Mouse (Mus musculus): ENCODE results near the gene Zfhx3. TPM values are rescaled to one million over a fixed set of nuclear protein-coding genes. Genes with fewer than 3 reads are reported as not detected.

Zfhx3 gene
- polyA plus RNA-seq, 1 experiment from 2014 or later: 19.8 TPM

DNA sequence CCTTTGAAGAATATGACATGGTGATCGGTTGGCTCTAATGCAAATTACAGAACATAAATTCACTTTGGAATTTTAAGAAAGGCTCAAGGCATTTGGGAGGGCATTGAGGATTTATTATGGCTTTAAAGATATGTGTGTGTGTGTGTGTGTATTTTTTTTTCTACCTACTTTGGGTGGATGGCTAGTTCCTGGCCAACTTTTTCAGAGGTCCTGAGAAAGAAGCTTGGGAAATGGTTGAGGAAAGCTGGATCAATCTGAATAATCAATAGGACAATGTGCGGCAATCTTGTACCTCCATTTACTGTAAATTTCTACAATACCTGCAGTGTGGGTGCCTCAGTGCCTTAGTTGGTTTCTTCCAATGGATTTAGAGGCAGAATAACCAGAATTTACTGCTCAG lies 763.3 kb downstream of the Zfhx3 start:
- Histone ChIP-seq H3K36me3 (ENCODE audit: insufficient read depth) (no peaks in the 10 kb centered on the region), H3K9ac (peak overlapping the region; percentile 100), H3K27ac (ENCODE audit: low read depth) (peak overlapping the region; percentile 99), H3K27me3 (ENCODE audit: insufficient read depth, low read length) (no peaks in the 10 kb centered on the region), H3K9me3 (ENCODE audit: low read depth, low read length) (no peaks in the 10 kb centered on the region), H3K4me2 (peak overlapping the region; percentile 65), H3K4me1 (ENCODE audit: insufficient read depth) (peaks cover 28% of the 10 kb centered on the region), H3K4me3 (ENCODE audit: low read depth, low read length) (peak overlapping the region; percentile 93)
- ATAC-seq (ENCODE audit: insufficient read depth): no peak
- 40% methylated on average over 2 of the region's 2 CpGs for WGBS
- DNase-seq: peak; percentile 29
- TF ChIP-seq CTCF (IDR thresholded peaks at IDR 0.05; ENCODE audit: low read depth): no peak

DNA sequence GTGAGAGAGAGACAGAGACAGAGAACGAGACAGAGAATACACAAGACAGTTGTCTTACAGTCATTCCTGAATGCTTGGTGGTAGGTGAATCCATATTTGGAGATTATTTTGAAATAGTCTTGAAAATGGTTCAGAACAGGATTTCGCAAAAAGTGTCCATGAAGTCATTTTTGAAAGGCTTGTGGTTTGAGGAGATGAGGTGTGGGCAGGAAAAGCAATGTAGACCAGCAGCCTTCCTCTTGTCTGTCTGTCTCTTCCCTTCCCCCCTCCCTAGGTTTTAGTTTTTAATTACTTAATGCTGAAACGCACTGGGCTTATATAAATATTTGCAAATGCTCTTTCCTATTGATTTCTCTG lies 764.0 kb downstream of the Zfhx3 start:
- ATAC-seq (ENCODE audit: insufficient read depth): no peak
- no peak for TF ChIP-seq CTCF (IDR thresholded peaks at IDR 0.05; ENCODE audit: low read depth)
- H3K4me2 ChIP-seq: peak overlapping the region; percentile 65
- no peaks in the 10 kb centered on the region for H3K27me3 ChIP-seq (ENCODE audit: insufficient read depth, low read length)
- peaks cover 35% of the 10 kb centered on the region for H3K4me1 ChIP-seq (ENCODE audit: insufficient read depth)
- H3K9ac ChIP-seq: peak overlapping the region; percentile 100
- peak overlapping the region; percentile 93 for H3K4me3 ChIP-seq (ENCODE audit: low read depth, low read length)
- H3K36me3 ChIP-seq (ENCODE audit: insufficient read depth): no peaks in the 10 kb centered on the region
- H3K9me3 ChIP-seq (ENCODE audit: low read depth, low read length): no peaks in the 10 kb centered on the region
- DNase-seq: peak; percentile 20
- 24% methylated on average over 3 of the region's 3 CpGs for WGBS
- H3K27ac ChIP-seq (ENCODE audit: low read depth): peak overlapping the region; percentile 99

DNA sequence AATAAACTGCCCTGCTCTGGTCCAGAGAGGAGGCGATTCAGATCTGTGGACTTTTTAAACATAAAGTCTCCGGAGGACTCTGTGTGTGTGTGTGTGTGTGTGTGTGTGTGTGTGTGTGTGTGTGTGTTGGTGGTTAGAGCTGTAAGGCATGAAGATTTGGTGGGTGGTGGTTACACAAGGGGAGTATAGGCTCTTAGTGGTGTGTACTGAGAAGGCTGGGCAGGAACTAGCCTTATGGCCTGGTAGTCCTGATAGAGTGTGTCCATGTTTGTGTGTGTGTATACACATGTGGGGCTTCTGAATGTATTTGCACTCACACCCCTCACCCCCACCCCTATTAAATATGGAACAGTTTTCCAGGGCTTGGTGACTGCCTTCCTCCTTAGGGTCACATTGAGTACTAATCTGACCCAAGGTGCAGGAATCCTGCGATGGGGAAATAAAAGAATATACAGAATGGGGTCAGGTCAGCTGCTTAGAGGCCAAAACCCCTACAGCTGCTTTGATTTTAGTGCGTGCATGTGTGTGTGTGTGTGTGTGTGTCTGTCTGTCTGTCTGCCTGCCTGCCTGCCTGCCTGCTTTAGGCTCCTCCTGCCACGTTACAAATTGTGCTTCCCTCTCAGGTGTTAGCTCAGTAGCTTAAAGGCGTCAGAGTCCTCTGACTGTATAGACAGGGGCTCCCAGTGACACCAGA lies 764.6 kb downstream of the Zfhx3 start:
- Histone ChIP-seq H3K9me3 (ENCODE audit: low read depth, low read length) (no peaks in the 10 kb centered on the region), H3K36me3 (ENCODE audit: insufficient read depth) (no peaks in the 10 kb centered on the region), H3K4me3 (ENCODE audit: low read depth, low read length) (peak overlapping the region; percentile 93), H3K27me3 (ENCODE audit: insufficient read depth, low read length) (no peaks in the 10 kb centered on the region), H3K9ac (peak overlapping the region; percentile 100), H3K27ac (ENCODE audit: low read depth) (peak overlapping the region; percentile 99), H3K4me1 (ENCODE audit: insufficient read depth) (peaks cover 40% of the 10 kb centered on the region), H3K4me2 (peak overlapping the region; percentile 65)
- no peak for TF ChIP-seq CTCF (IDR thresholded peaks at IDR 0.05; ENCODE audit: low read depth)
- WGBS: 8% methylated on average over 6 of the region's 6 CpGs
- ATAC-seq (ENCODE audit: insufficient read depth): peak; percentile 22; the same call in 1 of the 2 replicates
- no peak for DNase-seq

DNA sequence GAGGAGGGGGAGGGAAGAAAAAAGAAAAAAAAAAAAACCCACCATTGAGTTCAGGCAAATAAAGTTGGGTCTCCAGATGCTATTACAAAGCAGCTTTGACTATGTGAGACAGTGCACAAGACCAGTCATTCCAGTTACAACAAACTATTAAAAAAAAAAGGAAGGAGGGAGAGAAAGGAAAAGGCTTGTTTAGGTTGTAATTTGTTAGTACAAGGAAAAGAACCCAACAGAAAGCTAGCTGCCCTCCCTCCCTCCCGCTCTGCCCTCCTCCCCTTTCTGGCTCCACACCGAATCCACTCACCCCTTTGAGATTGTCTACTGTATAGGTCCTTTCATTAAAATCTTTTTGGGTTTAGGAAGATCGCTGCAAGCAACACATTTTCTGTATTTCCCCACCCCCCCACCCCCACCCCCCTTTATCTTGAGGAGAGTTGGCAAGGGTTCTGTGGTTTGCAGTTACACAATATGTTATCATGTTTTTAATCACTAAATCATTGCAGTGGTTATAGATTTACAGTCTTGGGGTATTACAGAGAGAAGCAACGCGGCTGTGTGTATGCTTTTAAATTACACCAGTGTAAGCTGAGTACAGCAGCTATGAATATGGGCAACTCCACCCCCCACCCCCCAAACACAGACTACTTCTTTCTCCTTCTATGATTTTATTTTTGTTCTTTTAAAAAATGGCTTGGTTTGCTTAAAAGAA lies 765.3 kb downstream of the Zfhx3 start:
- Histone ChIP-seq H3K36me3 (ENCODE audit: insufficient read depth) (no peaks in the 10 kb centered on the region), H3K4me2 (peak overlapping the region; percentile 65), H3K4me1 (ENCODE audit: insufficient read depth) (peaks cover 44% of the 10 kb centered on the region), H3K27ac (ENCODE audit: low read depth) (peak overlapping the region; percentile 99), H3K27me3 (ENCODE audit: insufficient read depth, low read length) (no peaks in the 10 kb centered on the region), H3K9ac (no peak overlapping the region; the same call in 1 of the 2 replicates), H3K4me3 (ENCODE audit: low read depth, low read length) (peak overlapping the region; percentile 93; the same call in 1 of the 2 replicates), H3K9me3 (ENCODE audit: low read depth, low read length) (no peaks in the 10 kb centered on the region)
- TF ChIP-seq CTCF (IDR thresholded peaks at IDR 0.05; ENCODE audit: low read depth): no peak
- DNase-seq (peak; percentile 68), ATAC-seq (ENCODE audit: insufficient read depth) (no peak)
- WGBS: 7% methylated on average over 5 of the region's 5 CpGs

DNA sequence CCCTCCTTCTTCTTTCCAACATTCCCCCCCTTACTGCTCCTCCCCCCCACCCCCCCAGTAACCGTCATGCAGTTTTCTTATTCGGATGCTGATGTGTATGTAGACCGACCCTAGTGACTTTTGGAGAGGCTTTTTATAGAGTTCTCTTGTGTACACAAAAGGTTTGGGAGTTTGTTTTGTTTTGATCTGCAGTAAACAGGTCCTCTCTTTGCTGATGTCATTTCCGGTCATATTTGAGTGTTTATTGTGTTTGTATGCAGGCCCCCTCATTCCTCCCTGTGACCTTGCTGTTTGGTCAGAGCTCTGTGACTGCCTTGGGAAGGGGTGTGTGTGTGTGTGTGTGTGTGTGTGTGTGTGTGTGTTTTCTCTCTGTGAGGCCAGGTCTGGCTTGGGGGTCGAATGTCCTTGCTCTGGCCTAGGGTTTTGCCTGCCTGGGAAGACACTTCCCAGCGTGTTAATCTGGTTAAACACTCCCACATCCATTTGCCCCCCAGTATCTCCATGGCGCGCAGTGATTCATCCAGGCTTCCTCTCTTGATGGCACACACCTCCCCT lies 766.5 kb downstream of the Zfhx3 start:
- WGBS: 34% methylated on average over 8 of the region's 8 CpGs
- H3K27ac ChIP-seq (ENCODE audit: low read depth): peak overlapping the region; percentile 99; the same call in 1 of the 2 replicates
- H3K9ac ChIP-seq: no peak overlapping the region
- DNase-seq: peak; percentile 70
- peaks cover 56% of the 10 kb centered on the region for H3K4me1 ChIP-seq (ENCODE audit: insufficient read depth)
- H3K9me3 ChIP-seq (ENCODE audit: low read depth, low read length): no peaks in the 10 kb centered on the region
- H3K4me2 ChIP-seq: peak overlapping the region; percentile 65
- ATAC-seq (ENCODE audit: insufficient read depth): no peak
- H3K27me3 ChIP-seq (ENCODE audit: insufficient read depth, low read length): no peaks in the 10 kb centered on the region
- no peak overlapping the region for H3K4me3 ChIP-seq (ENCODE audit: low read depth, low read length)
- H3K36me3 ChIP-seq (ENCODE audit: insufficient read depth): no peaks in the 10 kb centered on the region
- no peak for TF ChIP-seq CTCF (IDR thresholded peaks at IDR 0.05; ENCODE audit: low read depth)

DNA sequence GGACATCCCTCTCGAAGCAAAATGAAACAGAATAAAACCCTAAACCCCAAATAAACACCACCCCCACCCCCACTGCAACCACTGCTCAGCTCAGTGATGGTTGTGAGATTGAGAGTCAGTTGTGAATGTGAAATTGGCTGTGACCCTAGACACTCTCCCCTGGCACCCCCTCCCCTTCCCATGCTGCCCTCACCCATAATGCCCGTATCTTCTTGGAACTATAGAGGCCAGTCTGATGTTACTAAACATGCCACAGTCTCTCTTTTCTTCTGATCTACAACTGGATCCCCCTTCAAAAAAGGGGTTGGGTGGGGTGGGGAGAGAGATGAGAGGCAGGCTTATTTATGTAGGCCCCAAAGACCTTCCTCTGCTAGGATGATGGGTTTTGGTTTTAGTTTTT lies 767.0 kb downstream of the Zfhx3 start:
- peaks cover 57% of the 10 kb centered on the region for H3K4me1 ChIP-seq (ENCODE audit: insufficient read depth)
- no peaks in the 10 kb centered on the region for H3K27me3 ChIP-seq (ENCODE audit: insufficient read depth, low read length)
- TF ChIP-seq CTCF (IDR thresholded peaks at IDR 0.05; ENCODE audit: low read depth): no peak
- DNase-seq (no peak), ATAC-seq (ENCODE audit: insufficient read depth) (no peak)
- H3K9me3 ChIP-seq (ENCODE audit: low read depth, low read length): no peaks in the 10 kb centered on the region
- 44% methylated on average over 2 of the region's 2 CpGs for WGBS
- no peak overlapping the region for H3K4me3 ChIP-seq (ENCODE audit: low read depth, low read length)
- peak overlapping the region; percentile 14; the same call in 1 of the 2 replicates for H3K27ac ChIP-seq (ENCODE audit: low read depth)
- H3K9ac ChIP-seq: no peak overlapping the region
- peak overlapping the region; percentile 3; the same call in 1 of the 2 replicates for H3K4me2 ChIP-seq
- no peaks in the 10 kb centered on the region for H3K36me3 ChIP-seq (ENCODE audit: insufficient read depth)

All from lung, embryonic 14.5 days (tissue).